Mouse (Mus musculus): ENCODE data around the gene Brd1. TPM values are rescaled to one million over a fixed set of nuclear protein-coding genes. Genes with fewer than 3 reads are reported as not detected.
"Not testable (repeated sequence)": the region's sequence is repeated elsewhere in the genome, so short reads cannot be mapped to it uniquely, and the experiment has no call there.

The Brd1 gene
- total and polyA plus RNA-seq, 3 experiments: 49.8 to 64.0 (median 59.4) TPM

- H3K9me3 ChIP-seq (replicated peaks): no peaks in the 10 kb centered on the region
- H3K4me1 ChIP-seq (ENCODE audit: insufficient read depth, low read depth, low read length): peaks cover 45% of the 10 kb centered on the region
- peaks cover 56% of the 10 kb centered on the region for H3K36me3 ChIP-seq (replicated peaks)
- no peak for ATAC-seq (ENCODE audit: extremely low read depth, insufficient number of reproducible peaks, low FRiP score, poor library complexity, severe bottlenecking)
- no peak overlapping the region for H3K4me3 ChIP-seq (ENCODE audit: low read depth, low read length)
- TF ChIP-seq CTCF (IDR thresholded peaks at IDR 0.05; ENCODE audit: low read depth, low read length): no peak
- TF ChIP-seq GATA1 (IDR thresholded peaks at IDR 0.05; ENCODE audit: borderline replicate concordance, low read length): no peak
- no peak for TF ChIP-seq POLR2AphosphoS5 (IDR thresholded peaks at IDR 0.05; ENCODE audit: insufficient replicate concordance, low read depth, low read length)
- TF ChIP-seq TAL1 (conservative IDR thresholded peaks at IDR 0.05; ENCODE audit: low read depth, low read length): no peak
- no peak for TF ChIP-seq GATA2 (IDR thresholded peaks at IDR 0.05; ENCODE audit: borderline replicate concordance, low read depth, low read length)
- DNase-seq (ENCODE audit: low spot score): no peak
- H3K27me3 ChIP-seq (ENCODE audit: insufficient read depth, low read length): no peaks in the 10 kb centered on the region
Observed at GRCm38 (mm10) chr15:88754896-88755295, 20.9 kb upstream of the Brd1 start.

- H3K27me3 ChIP-seq (ENCODE audit: insufficient read depth, low read length): no peaks in the 10 kb centered on the region
- DNase-seq (ENCODE audit: low spot score): no peak
- no peaks in the 10 kb centered on the region for H3K9me3 ChIP-seq (replicated peaks)
- peak overlapping the region; percentile 92 for H3K4me3 ChIP-seq (ENCODE audit: low read depth, low read length)
- TF ChIP-seq CTCF (IDR thresholded peaks at IDR 0.05; ENCODE audit: low read depth, low read length): no peak
- TF ChIP-seq GATA2 (IDR thresholded peaks at IDR 0.05; ENCODE audit: borderline replicate concordance, low read depth, low read length): no peak
- no peak for TF ChIP-seq POLR2AphosphoS5 (IDR thresholded peaks at IDR 0.05; ENCODE audit: insufficient replicate concordance, low read depth, low read length)
- no peak for TF ChIP-seq TAL1 (conservative IDR thresholded peaks at IDR 0.05; ENCODE audit: low read depth, low read length)
- TF ChIP-seq GATA1 (IDR thresholded peaks at IDR 0.05; ENCODE audit: borderline replicate concordance, low read length): no peak
- no peak for ATAC-seq (ENCODE audit: extremely low read depth, insufficient number of reproducible peaks, low FRiP score, poor library complexity, severe bottlenecking)
- H3K36me3 ChIP-seq (replicated peaks): peaks cover 30% of the 10 kb centered on the region
- H3K4me1 ChIP-seq (ENCODE audit: insufficient read depth, low read depth, low read length): peaks cover 42% of the 10 kb centered on the region
Observed at GRCm38 (mm10) chr15:88752403-88752733, 18.3 kb upstream of the Brd1 start.

GRCm38 (mm10) chr15:88751564-88752402 is 17.8 kb upstream of the Brd1 start, which contains the start of gene Zbed4:
Zbed4 (plus strand) TSS chr15:88751660.
- no peaks in the 10 kb centered on the region for H3K27me3 ChIP-seq (ENCODE audit: insufficient read depth, low read length)
- ATAC-seq (ENCODE audit: extremely low read depth, insufficient number of reproducible peaks, low FRiP score, poor library complexity, severe bottlenecking): peak; percentile 25; the same call in 1 of the 2 replicates
- H3K36me3 ChIP-seq (replicated peaks): peaks cover 24% of the 10 kb centered on the region
- TF ChIP-seq TAL1 (conservative IDR thresholded peaks at IDR 0.05; ENCODE audit: low read depth, low read length) (no peak), CTCF (IDR thresholded peaks at IDR 0.05; ENCODE audit: low read depth, low read length) (no peak), GATA1 (IDR thresholded peaks at IDR 0.05; ENCODE audit: borderline replicate concordance, low read length) (no peak), POLR2AphosphoS5 (IDR thresholded peaks at IDR 0.05; ENCODE audit: insufficient replicate concordance, low read depth, low read length) (no peak), GATA2 (IDR thresholded peaks at IDR 0.05; ENCODE audit: borderline replicate concordance, low read depth, low read length) (no peak)
- no peaks in the 10 kb centered on the region for H3K9me3 ChIP-seq (replicated peaks)
- peak; percentile 50 for DNase-seq (ENCODE audit: low spot score)
- H3K4me1 ChIP-seq (ENCODE audit: insufficient read depth, low read depth, low read length): peaks cover 40% of the 10 kb centered on the region
- H3K4me3 ChIP-seq (ENCODE audit: low read depth, low read length): peak within 1 kb of the TSS; percentile 92

- no peak for TF ChIP-seq TAL1 (conservative IDR thresholded peaks at IDR 0.05; ENCODE audit: low read depth, low read length)
- no peak for TF ChIP-seq CTCF (IDR thresholded peaks at IDR 0.05; ENCODE audit: low read depth, low read length)
- no peak for TF ChIP-seq POLR2AphosphoS5 (IDR thresholded peaks at IDR 0.05; ENCODE audit: insufficient replicate concordance, low read depth, low read length)
- no peak for TF ChIP-seq GATA1 (IDR thresholded peaks at IDR 0.05; ENCODE audit: borderline replicate concordance, low read length)
- TF ChIP-seq GATA2 (IDR thresholded peaks at IDR 0.05; ENCODE audit: borderline replicate concordance, low read depth, low read length): no peak
Observed at GRCm38 (mm10) chr15:88750677-88751563, 16.9 kb upstream of the Brd1 start.

GRCm38 (mm10) chr15:88750032-88750431 is 16.0 kb upstream of the Brd1 start:
- ATAC-seq (ENCODE audit: extremely low read depth, insufficient number of reproducible peaks, low FRiP score, poor library complexity, severe bottlenecking): no peak
- no peak for DNase-seq (ENCODE audit: low spot score)
- H3K27me3 ChIP-seq (ENCODE audit: insufficient read depth, low read length): no peaks in the 10 kb centered on the region
- no peak for TF ChIP-seq GATA1 (IDR thresholded peaks at IDR 0.05; ENCODE audit: borderline replicate concordance, low read length)
- TF ChIP-seq POLR2AphosphoS5 (IDR thresholded peaks at IDR 0.05; ENCODE audit: insufficient replicate concordance, low read depth, low read length): no peak
- no peak for TF ChIP-seq CTCF (IDR thresholded peaks at IDR 0.05; ENCODE audit: low read depth, low read length)
- TF ChIP-seq GATA2 (IDR thresholded peaks at IDR 0.05; ENCODE audit: borderline replicate concordance, low read depth, low read length): no peak
- no peak for TF ChIP-seq TAL1 (conservative IDR thresholded peaks at IDR 0.05; ENCODE audit: low read depth, low read length)
- peaks cover 35% of the 10 kb centered on the region for H3K4me1 ChIP-seq (ENCODE audit: insufficient read depth, low read depth, low read length)
- peaks cover 10% of the 10 kb centered on the region for H3K36me3 ChIP-seq (replicated peaks)
- H3K9me3 ChIP-seq (replicated peaks): no peaks in the 10 kb centered on the region
- H3K4me3 ChIP-seq (ENCODE audit: low read depth, low read length): peak overlapping the region; percentile 92; the same call in 1 of the 2 replicates

More at GRCm38 (mm10) chr15:88750677-88751563, 16.9 kb upstream of the Brd1 start:
- peaks cover 18% of the 10 kb centered on the region for H3K36me3 ChIP-seq (replicated peaks)
- peak overlapping the region; percentile 92 for H3K4me3 ChIP-seq (ENCODE audit: low read depth, low read length)
- peaks cover 39% of the 10 kb centered on the region for H3K4me1 ChIP-seq (ENCODE audit: insufficient read depth, low read depth, low read length)
- DNase-seq (ENCODE audit: low spot score) (peak; percentile 96), ATAC-seq (ENCODE audit: extremely low read depth, insufficient number of reproducible peaks, low FRiP score, poor library complexity, severe bottlenecking) (peak; percentile 97)
- H3K27me3 ChIP-seq (ENCODE audit: insufficient read depth, low read length): no peaks in the 10 kb centered on the region
- no peaks in the 10 kb centered on the region for H3K9me3 ChIP-seq (replicated peaks)

- H3K4me3 ChIP-seq (ENCODE audit: low read depth, low read length); H3K27me3 ChIP-seq (ENCODE audit: insufficient read depth, low read length); H3K9me3 ChIP-seq (replicated peaks); H3K36me3 ChIP-seq (replicated peaks); ATAC-seq (ENCODE audit: extremely low read depth, insufficient number of reproducible peaks, low FRiP score, poor library complexity, severe bottlenecking); DNase-seq (ENCODE audit: low spot score): not testable (repeated sequence)
- peaks cover 31% of the 10 kb centered on the region for H3K4me1 ChIP-seq (ENCODE audit: insufficient read depth, low read depth, low read length)
Observed at GRCm38 (mm10) chr15:88749617-88750016, 15.6 kb upstream of the Brd1 start.
